Mouse (Mus musculus) ES-Bruce4 (cell line): ENCODE data around the gene Orai2.

Experiments
- CTCF ChIP-seq: IDR thresholded peaks from one replicate; pipeline ENCODE4 v1.8.1; 2011; ENCODE audit warnings: low read depth, low read length
- POLR2A ChIP-seq: IDR thresholded peaks from one replicate; pipeline ENCODE4 v1.8.1; 2011; ENCODE audit warnings: low read length; ENCODE audit not compliant: insufficient read depth

DNA sequence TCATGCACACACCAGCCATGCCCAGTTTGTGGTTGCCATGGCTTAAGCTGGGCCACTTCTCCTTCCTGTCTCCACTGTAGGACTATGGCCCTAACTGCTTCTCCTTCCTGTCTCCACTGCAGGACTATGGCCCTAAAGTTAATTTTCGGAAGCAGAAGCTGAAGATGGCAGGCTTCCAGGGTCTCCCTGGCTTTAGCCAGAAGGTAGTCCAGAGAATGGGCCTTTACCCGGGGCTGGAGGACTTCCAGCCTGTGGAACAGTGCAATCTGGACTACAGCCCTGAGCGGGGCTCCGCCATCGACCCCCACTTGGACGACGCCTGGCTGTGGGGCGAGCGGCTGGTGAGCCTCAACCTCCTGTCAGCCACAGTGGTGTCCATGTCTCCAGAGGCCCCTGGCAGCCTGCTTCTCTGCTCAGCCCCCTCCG is 30.4 kb downstream of the Orai2 start:
- TF ChIP-seq POLR2A = no peak
- no peak for TF ChIP-seq CTCF
